Mouse (Mus musculus) urinary bladder, adult 2 months (tissue): ENCODE data around the gene Tpst1. TPM values are rescaled to one million over a fixed set of nuclear protein-coding genes. Genes with fewer than 3 reads are reported as not detected.
"Not testable (repeated sequence)": the region's sequence is repeated elsewhere in the genome, so short reads cannot be mapped to it uniquely, and the experiment has no call there.

Experiments
- DNase-seq: peaks from one replicate; pipeline ENCODE4 v3.0.0; 2022; ENCODE audit warnings: low spot score
- polyA plus RNA-seq: library from polyadenylated mRNA; depleted of rRNA; stranded (reverse); fragments of >200 nt; gene quantifications from 2 replicates; pipeline ENCODE4 v1.2.3, GENCODE M21; 2012; rRNA removed

The Tpst1 gene
- 77.9 and 89.4 TPM in 2 replicates for polyA plus RNA-seq

DNA sequence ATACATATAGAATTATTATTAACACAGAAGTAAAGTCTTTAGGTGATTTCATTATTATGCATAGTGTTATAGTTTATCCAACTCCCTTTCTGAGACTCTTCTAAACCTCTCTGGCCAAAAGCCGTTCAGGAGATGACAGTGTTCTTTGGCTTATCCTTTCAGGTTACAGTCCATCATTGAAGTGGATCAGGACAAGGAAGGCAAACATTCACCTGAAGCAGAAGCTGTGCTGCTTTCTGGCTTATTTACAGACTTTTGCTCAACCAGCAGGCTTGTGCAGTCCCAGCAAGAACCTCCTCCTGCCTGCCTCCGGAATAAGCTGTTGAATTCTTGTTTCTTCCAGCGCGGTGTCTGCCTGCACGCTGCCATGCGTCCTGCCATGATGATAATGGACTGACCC, at the start of gene Tpst1:
Gene Tpst1, plus strand, starts transcription at position 301 of the 400 bp plus-strand sequence.
- DNase-seq: no peak

DNA sequence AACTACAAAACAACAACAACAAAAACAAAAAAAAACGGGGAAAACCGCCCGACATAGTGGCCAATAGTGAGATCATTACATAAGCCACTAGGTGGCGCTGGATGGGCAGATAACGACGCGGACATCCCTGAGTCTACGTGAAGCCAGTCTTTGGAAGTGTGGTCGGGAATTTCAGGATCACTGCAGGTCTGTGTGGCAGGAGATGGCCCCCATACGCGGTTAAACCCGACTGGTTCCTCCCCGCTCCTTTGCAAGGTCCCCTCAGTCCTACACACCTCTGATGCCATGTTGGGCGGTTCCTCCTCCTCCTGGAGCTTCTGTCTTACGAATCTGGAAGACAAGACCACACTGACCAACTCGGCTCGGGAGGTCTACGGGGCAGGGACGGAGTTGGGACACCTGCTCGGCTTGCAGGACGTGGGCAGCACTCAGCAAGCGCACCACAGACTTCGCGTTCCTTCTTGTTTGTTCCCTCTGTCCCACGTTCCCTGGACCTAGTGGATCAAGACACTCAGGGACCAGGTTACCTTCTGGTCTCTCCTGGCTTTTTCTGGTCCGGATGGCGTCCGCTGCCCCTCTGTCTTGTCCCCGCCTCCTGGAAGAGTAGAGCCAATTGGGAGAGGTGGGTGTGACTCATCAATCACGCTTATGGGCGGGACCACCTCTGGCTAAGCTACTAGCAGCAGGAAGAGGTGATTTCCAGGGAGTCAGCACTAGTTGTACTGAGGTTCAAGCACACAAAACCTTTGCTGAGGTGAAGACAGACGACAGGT, 49.2 kb upstream of the Tpst1 start:
- DNase-seq: peak; percentile 54

DNA sequence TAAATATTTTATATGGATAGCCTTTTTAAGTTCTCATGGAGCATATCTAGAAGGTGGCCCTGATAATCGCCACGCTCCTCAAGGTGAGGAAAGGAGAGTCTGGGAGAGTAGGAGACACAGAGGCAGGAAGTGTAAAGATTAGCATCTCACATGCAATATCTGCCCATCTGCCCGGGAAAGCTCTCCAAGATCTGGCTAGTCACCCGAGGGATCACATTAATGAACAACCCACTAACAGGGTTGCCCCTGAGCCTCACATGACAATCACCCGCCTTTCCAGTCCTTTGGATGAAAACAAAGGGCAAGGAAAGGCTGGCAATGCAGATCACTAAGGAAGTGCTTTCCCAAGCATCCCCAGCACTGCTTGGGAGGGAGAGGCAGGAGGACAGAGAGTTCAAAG, 46.0 kb upstream of the Tpst1 start:
- DNase-seq: no peak

DNA sequence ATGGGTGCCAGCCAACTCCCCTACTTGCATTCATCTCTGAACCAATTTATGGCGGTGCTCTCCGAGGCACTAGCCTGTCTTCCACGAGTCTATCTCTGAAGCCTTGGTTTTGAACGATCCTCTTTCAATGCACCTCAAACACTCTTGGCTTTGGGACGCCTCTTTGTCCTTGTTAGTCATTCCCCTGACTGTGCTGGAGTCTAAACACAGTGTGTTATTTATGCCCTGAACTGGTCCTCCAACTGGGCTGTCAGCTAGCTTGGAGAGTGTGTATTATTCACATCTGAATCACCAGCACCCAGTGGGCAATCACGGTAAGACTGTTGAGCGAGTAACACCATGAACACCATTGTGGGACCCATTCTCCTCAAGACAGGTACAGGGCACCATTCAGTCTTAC, 45.4 kb upstream of the Tpst1 start:
- no peak for DNase-seq

DNA sequence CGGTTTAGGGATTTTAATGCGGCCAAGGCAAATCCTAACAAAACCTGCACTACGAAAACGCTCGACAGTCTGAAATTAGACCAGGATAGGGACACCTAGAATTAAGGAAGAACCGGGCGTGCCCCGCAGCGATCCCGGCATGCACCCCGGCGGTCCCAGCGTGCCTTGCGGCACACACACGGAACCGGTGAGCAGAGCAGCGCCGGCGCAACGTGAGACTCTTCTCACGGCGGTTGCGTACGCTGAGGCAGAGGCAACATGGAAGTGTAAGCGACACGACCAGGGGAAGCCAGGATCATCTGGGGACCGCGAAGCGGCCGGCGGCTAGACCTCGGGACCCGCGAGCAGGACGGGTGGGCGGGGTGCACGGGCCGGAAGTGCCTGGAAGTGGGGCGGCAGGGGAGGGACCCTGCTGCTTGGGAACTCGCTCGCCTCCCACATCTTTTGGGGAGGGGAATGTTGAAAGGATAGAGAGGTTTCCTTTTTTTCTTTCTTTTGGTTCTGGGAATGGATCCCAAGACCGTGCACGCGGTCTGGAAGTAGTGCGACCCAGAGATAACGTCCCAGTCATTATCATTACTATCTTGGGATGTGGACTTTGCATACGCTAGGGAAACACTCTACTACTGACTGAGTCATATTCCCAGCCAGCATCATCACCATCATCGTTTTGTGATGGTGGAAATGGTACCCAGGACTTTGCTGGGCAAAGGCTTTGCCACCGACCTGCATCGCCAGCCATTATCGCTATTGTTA, 43.8 kb upstream of the Tpst1 start, which contains the start of the genes Asl and Crcp:
Gene Asl, minus strand, starts transcription at position 106 of the 756 bp plus-strand sequence.
Gene Crcp, plus strand, starts transcription at position 149 of the 756 bp plus-strand sequence.
- peak; percentile 77 for DNase-seq

DNA sequence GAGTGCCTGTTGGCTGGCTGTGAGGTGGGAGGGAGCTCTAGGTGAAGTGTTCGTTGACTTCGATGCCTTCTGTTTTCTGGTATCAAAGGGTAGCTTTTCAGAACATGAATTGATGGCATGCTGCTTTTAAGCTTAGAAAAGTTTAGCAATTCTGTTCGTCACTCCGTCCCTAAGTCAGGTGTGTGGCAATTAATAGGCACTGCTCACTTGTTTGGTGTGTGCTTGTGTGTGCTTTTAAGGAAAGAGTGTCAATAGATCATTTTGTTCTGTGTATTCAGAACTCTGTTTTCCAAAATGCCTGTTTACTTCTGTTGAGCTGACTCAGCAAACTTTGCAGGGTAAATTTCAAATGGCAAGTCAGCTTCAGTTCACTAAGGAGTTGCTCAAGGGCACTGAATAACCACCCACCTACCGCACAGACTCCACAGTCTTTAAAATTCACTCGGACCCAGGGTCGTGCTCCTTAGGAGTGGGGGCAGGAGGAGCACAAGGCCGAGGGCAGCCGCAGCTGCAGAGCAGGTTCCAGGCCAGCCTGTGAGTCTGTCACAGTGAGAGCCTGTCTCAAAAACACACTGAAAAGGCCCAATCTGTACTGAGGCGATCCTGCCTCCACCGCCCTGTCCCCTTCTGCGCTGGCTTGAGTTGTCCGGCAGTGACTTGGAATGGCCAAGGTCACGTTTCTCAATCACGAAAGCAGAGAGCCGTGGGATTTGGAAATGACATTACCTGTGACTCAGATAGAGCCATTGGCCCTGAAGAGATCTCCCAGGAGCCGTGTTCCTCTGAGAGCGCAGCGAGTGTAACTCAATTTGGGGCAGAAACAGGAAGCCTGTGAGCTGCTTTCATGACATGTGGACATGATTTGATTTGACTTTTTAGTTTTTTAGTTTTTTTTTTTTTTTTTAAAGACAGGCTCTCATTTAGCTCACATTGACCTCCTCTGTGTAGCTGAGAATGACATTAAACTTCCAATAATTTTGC, 41.4 kb upstream of the Tpst1 start:
- DNase-seq: no peak

DNA sequence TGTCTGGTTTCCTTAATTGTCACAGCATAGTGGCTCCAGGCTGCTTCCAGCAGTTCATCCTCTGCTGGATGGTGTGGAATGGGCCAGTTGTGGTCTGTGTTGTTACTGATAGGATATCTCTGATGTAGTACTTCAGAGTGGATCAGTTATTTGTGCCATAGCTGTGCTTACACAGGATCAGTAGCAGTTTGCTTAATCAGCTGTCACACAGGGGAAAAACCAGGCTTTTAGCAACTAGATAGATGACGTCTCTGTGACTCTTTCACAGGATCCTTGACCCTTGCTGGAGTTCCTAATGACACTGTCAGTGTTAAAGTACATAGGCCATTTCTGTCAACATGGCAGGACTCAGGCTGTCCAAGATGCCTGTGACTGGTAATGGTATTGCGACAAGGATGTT, 39.3 kb upstream of the Tpst1 start:
- no peak for DNase-seq

DNA sequence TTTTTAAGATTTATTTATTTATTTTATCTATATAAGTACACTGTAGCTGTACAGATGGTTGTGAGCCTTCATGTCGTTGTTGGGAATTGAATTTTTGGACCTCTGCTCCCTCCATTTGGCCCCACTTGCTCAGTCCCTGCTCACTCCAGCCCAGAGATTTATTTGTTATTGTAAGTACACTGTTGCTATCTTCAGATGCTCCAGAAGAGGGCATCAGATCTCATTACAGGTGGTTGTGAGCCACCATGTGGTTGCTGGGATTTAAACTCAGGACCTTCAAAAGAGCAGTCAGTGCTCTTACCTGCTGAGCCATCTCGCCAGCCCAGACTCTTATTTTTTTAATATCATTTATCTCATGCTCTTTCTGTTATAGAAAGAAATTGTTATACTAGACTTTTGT, 36.8 kb upstream of the Tpst1 start:
- DNase-seq: not testable (repeated sequence)

DNA sequence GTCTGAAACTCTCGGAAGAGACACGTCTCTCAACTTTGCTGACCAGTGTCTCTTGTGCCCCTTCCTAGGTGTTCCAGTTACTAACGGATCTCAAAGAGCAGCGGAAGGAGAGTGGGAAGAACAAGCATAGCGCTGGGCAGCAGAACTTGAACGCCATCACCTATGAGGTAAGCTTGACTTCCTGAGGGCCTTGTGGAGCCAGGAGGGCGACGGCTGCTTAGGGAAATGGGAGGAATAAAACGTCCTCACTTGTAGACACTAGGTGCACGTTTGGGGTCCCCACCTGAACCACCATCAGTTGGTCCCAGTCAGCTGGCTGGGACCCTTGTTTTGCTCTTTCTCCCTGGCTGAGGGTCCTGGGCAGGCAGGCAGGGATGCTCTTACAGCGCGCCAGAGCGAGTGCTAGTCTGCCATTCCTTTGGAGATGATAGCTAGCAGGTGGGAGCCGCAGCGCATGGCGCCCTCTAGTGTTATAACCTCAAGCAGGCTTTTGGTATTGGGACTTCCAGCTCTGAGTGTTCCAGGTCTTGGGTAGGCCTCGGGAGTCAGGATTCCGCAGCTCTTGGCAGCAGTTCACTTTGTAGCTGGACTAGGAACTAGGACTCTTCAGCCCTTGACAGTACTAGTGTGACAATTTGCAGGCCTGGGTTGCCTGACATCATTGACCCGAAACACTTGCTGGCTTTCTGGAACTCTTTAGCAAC, 35.2 kb upstream of the Tpst1 start:
- DNase-seq: peak; percentile 40

DNA sequence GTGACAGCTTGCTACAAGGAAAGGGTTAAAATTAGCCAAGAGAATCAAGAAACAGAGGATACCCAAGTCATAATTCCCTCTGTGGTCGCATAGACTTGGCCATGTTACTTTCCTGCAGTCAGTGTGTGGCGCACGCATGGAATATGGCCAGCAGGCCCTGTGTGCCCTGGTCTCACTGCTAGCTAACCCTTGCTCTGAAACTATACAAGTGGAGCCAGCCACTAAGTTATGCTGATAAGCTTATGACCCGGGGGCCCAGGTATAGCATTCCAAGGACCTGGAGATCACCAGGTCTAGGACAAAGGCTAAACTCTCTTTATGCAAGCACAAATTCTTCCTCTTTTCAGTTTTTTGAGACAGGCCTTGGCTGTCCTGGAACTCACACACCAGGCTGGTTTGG, 32.3 kb upstream of the Tpst1 start:
- DNase-seq: no peak

DNA sequence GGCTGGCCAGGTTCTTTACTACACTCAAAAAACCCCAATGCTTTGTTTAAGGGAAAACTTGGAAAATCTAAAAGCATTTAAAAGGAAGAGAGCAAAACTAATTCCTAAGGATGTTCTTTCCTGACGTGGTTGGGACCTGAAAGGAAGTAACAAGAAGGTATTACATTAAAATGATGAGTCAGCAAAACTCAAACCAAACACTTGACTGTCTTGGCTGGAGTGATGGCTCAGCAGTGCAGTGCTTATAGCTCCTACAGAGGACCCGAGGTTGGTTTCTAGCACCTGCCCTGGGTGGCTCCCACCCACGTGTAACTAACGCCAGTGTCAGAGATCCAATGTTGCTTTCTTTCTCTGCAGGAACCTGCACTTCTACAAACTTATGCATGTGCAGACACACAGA, 31.9 kb upstream of the Tpst1 start:
- DNase-seq: no peak

DNA sequence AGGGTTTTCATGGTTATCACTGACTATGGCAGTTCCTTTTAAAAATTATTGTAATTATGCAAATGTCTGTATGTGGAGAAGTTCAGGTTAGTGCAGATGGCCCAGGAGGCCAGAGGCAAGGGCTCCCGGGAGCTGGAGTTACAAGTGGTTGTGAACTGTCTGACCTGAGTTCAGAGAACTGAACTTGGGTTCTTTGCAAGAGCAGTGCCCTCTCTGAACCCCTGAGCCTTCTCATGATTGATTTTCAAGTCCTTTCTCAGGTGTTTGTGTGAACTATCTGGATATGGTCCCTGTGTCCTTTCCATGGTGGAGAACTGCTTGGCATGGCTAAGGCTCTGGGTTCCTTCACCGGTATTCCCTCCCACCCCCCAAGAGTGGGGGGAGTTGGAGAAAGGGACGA, 29.4 kb upstream of the Tpst1 start:
- DNase-seq: no peak

DNA sequence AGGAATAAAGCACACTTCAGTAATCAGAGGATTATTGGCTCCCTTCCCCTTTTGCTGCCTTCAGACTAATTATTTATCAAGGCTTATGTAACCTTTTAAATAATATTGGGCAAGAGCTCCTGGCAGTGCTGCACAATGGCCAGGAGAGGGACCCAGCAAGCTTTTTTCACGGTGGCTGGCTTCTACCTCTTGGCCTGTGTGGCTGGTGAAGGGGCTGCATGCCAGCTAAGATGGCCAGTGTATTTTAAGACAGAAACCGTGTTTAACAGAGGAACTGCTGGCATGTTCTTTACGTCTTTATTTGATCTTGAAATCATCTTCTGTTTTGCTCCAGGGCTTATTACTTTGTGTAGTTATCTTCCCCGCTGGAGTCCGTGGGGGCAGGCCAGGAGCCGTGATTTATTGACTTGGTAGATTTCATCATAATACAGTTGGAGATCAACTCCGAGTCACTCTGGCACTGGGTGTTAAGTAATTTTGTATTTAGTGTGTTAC, 28.9 kb upstream of the Tpst1 start:
- DNase-seq: no peak

DNA sequence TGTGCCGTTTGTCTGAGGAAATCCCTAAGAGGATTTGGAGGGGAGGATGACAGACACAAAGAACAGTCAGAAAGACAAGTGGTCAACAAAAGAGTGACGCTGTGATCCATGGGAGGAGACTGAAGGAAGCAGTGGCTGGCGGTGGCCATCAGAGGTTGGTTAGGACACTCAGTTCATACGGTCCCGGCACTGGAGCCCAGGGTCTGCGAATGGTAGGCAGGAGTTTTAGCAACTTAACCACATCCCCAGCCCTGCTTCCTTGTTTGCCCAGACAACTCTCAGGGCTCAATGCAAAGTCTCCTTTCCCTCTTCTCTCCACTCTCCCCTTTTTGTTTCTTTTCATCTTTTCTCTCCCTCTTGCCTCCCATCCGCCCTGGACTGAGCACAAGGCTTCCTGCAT, 27.0 kb upstream of the Tpst1 start:
- DNase-seq: no peak

DNA sequence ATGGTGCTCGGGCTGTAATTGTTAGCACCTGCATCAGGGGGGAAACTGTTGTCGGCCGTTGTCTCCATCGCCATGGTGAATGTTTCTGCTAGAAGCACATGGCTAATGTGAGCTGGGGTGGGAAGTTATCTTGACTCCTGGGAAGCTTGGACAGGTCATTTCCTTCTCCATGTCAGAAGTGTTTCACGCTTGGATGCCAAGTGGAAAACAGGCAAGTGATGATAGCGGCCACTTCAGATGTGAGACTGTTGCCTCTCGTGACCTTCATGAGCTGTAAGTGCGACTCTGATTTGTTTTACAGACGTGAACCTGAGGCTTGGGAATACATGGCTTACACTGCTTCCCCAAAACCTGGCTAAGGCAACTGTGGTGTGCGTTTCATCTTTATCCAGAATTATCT, 26.5 kb upstream of the Tpst1 start:
- no peak for DNase-seq

DNA sequence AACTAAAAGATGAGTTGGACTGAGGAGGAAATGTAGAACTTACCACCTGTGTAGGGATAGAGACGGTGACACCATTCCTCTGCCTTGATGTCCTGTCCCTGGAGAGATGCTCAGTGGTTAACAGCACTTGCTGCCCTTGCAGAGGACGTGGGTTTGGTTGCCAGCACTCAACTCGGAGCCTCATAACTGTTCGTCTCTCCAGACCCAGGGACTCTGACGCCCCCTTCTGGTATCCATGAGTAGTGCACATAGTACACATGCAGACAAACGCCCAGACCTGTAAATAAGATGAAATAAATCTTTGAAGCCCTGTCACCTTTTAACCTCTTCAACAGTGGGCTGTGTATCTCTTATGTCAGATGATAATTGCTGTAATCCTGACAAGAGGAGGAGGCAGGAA, 26.1 kb upstream of the Tpst1 start:
- no peak for DNase-seq

DNA sequence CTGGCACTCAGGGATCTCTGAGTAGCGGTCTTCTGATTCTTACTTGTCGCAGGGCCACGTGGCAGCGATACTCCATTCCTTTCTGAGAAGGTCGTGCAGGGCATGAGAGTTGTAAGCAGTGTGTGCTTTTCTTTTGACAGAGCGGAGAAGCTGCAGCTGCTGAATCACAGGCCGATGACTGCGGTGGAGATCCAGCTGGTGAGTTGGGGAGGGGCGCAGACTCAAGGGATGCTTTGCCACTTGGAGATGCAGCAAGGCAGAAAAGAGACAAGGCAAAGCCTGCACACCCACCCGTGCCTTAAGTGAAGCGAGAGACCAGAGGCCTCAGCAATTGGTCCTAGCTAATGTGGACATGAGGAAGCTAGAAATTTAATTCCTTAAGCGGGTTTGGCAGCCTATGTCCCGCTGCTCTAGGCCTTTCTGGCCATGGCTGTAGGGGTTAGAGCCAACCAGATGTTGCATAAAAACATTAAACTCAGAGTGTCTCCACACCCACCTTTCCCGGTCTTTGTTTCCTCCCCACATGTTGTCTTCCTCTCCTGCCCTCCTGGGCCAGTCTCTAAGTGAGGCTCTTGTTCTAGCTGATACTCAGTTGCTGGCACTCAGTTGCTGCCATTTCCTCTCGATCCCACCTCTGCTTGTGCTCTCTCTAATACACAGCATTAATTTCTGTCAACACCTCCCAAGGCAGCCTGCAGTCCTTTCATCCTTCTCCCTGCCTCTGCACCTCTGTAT, 24.2 kb upstream of the Tpst1 start:
- DNase-seq: no peak

DNA sequence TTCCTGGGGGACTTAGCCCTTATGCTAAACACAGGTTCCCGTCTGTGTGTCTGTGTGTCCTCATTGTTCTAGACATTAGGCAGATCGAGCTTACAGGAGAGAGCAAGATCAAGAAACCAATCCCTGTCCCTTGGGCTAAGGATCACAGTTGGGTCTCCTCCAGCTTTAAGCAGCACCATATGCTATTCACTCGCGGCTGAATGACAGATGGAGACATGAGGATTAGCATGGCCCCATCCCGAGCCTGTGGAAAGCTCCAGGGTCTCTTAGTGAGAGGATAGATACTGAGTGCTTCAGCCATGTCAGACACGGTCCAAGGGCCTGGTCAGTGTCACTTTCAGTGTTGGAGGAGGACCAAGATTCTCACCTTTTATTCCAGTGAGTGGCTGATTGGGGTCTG, 22.7 kb upstream of the Tpst1 start:
- no peak for DNase-seq

DNA sequence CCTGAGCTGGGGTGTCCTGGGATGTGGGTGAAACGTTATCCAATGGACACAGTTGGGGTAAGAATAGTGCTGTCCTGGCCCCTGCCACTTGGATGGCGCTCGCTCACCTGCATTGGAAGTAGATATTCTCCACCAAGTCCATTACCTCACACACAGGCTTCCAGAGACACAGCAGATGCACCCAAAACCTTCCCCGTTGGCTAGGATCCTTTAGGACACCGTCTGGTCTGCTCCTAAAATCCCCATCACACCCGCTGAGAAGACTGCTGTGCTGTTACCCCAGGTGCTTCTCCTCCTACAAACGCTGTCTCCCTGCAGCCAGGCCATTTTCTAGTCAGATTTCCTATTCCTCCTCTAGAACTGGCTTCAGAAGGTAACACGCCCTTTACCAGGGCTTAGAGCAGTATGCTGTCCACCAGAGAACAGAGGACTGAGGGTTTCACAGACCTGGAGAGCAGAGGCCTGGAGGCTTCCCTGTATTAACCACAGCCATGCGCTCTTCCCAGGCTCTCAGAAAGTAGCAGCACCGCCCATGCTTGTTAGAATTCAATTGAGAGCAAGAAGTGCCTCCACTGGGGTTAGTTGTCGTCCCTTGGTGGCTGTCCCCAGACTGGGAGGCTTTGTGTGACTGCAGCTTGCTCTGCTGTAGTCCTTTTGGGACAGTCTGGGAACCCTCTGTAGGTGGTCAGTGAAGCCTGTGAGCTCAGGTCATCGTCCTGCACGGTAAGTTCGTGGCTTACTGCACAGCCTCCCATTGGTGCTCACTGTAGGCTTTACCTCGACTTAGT, 21.9 kb upstream of the Tpst1 start:
- no peak for DNase-seq

DNA sequence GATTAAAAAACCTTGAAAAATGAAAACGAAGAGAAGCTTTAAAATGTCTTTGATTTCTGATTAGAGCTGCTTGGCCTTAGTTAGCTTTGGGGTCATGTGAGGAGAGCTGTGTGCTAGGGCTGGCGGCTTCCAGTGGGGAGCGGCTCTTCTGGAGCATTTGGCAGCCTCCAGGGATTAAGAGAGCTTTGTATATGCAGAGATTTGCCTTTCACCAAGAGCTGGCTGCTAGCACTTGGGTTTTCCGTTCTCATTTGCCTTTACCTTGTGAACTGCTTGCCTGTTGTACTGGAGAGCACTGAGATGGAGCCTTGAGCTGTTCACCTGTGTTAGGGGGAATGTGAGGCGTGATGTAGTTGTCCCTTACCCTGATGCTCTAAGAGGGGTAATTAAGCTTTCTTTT, 20.6 kb upstream of the Tpst1 start:
- DNase-seq: no peak
